Mouse (Mus musculus) heart, embryonic 13.5 days (tissue): ENCODE results near the gene Kcnd3. TPM values are rescaled to one million over a fixed set of nuclear protein-coding genes. Genes with fewer than 3 reads are reported as not detected.

Experiments used
- ATAC-seq: fragments of 200-750 bp; cut with Nextera tagmentation; 2 replicates; pipeline ENCODE4 v1.8.0; 2017; ENCODE audit warnings: moderate TSS enrichment; ENCODE audit not compliant: insufficient number of reproducible peaks, low FRiP score, low TSS enrichment; ENCODE audit errors: extremely low read depth
- H3K27ac ChIP-seq: fragments of 300-500 bp; sonication (generic); replicated peaks from 2 replicates; pipeline ENCODE4 v1.5.1; 2015; ENCODE audit warnings: moderate library complexity, mild to moderate bottlenecking, inconsistent platforms
- H3K27me3 ChIP-seq: fragments of 300-500 bp; sonication (generic); replicated peaks from 2 replicates; pipeline ENCODE4 v1.6.1; 2015; ENCODE audit warnings: mild to moderate bottlenecking, inconsistent platforms
- H3K36me3 ChIP-seq: fragments of 300-500 bp; sonication (generic); 2 replicates; pipeline ENCODE4 v1.6.1; 2015; ENCODE audit warnings: mild to moderate bottlenecking, inconsistent platforms
- H3K4me1 ChIP-seq: fragments of 300-500 bp; sonication (generic); 2 replicates; pipeline ENCODE4 v1.6.1; 2015; ENCODE audit warnings: inconsistent platforms
- H3K4me2 ChIP-seq: fragments of 300-500 bp; sonication (generic); 2 replicates; pipeline ENCODE4 v1.6.1; 2015; ENCODE audit warnings: inconsistent platforms, mild to moderate bottlenecking, moderate library complexity
- H3K4me3 ChIP-seq: fragments of 300-500 bp; sonication (generic); 2 replicates; pipeline ENCODE4 v1.5.1; 2015; ENCODE audit warnings: moderate library complexity, mild to moderate bottlenecking, inconsistent platforms
- H3K9ac ChIP-seq: fragments of 300-500 bp; sonication (generic); 2 replicates; pipeline ENCODE4 v1.6.1; 2015; ENCODE audit warnings: inconsistent platforms, mild to moderate bottlenecking, moderate library complexity
- H3K9me3 ChIP-seq: fragments of 300-500 bp; sonication (generic); 2 replicates; pipeline ENCODE4 v1.6.1; 2016; ENCODE audit warnings: inconsistent platforms
- WGBS: fragments of 180-500 bp; shearing (Covaris S2); methylation state at CpG from one replicate; pipeline ENCODE4 v1.1.7; 2015; ENCODE audit warnings: mixed read lengths; 5-methylcytosine and 5-hydroxymethylcytosine counted together
- polyA plus RNA-seq: library from polyadenylated mRNA; unstranded; fragments of >200 nt; fragmentation: Nextera tagmentation; extraction: Ambion mirVana; gene quantifications from 2 replicates; pipeline ENCODE4 v1.2.1, GENCODE M21; 2015

Gene Kcnd3
- polyA plus RNA-seq, 1 experiment from 2014 or later: 0.67 TPM

- no peak for ATAC-seq
- 81% methylated on average over 1 of the region's 1 CpGs for WGBS
- Histone ChIP-seq H3K9me3 (peaks cover 14% of the 10 kb centered on the region; the same call in 1 of the 2 replicates), H3K36me3 (no peaks in the 10 kb centered on the region), H3K27me3 (no peaks in the 10 kb centered on the region), H3K4me2 (no peak overlapping the region), H3K27ac (no peak overlapping the region), H3K9ac (no peak overlapping the region), H3K4me3 (no peak overlapping the region), H3K4me1 (0 out of 2 replicates have a peak, but pooled peaks cover 1% of the 10 kb centered on the region)
Observed at GRCm38 (mm10) chr3:105418441-105418840, 33.7 kb upstream of the Kcnd3 start.

GRCm38 (mm10) chr3:105422391-105422790 lies 29.7 kb upstream of the Kcnd3 start:
- Histone ChIP-seq H3K27me3 (no peaks in the 10 kb centered on the region), H3K9me3 (peaks cover 14% of the 10 kb centered on the region; the same call in 1 of the 2 replicates), H3K27ac (no peak overlapping the region), H3K4me3 (no peak overlapping the region), H3K36me3 (no peaks in the 10 kb centered on the region), H3K9ac (no peak overlapping the region), H3K4me1 (0 out of 2 replicates have a peak, but pooled peaks cover 8% of the 10 kb centered on the region), H3K4me2 (no peak overlapping the region)
- ATAC-seq: no peak

- H3K4me3 ChIP-seq: no peak overlapping the region
- no peaks in the 10 kb centered on the region for H3K36me3 ChIP-seq
- H3K9me3 ChIP-seq: peaks cover 14% of the 10 kb centered on the region; the same call in 1 of the 2 replicates
- peak overlapping the region; percentile 20; the same call in 1 of the 2 replicates for H3K27ac ChIP-seq
- no peaks in the 10 kb centered on the region for H3K27me3 ChIP-seq
- no peak overlapping the region for H3K4me2 ChIP-seq
- 27% methylated on average over 4 of the region's 4 CpGs for WGBS
- 0 out of 2 replicates have a peak, but pooled peaks cover 8% of the 10 kb centered on the region for H3K4me1 ChIP-seq
- no peak overlapping the region for H3K9ac ChIP-seq
- ATAC-seq: no peak
Observed at GRCm38 (mm10) chr3:105423427-105423826, 28.7 kb upstream of the Kcnd3 start.

- no peaks in the 10 kb centered on the region for H3K36me3 ChIP-seq
- H3K9ac ChIP-seq: no peak overlapping the region
- 0 out of 2 replicates have a peak, but pooled peaks cover 5% of the 10 kb centered on the region for H3K4me1 ChIP-seq
- no peak for ATAC-seq
- no peak overlapping the region for H3K27ac ChIP-seq
- no peaks in the 10 kb centered on the region for H3K27me3 ChIP-seq
- H3K4me2 ChIP-seq: no peak overlapping the region
- no peak overlapping the region for H3K4me3 ChIP-seq
- no peaks in the 10 kb centered on the region for H3K9me3 ChIP-seq
Observed at GRCm38 (mm10) chr3:105428586-105428985, 23.5 kb upstream of the Kcnd3 start.

GRCm38 (mm10) chr3:105436383-105436782 lies 15.7 kb upstream of the Kcnd3 start:
- H3K4me1 ChIP-seq: no peaks in the 10 kb centered on the region

GRCm38 (mm10) chr3:105436971-105437370 lies 15.2 kb upstream of the Kcnd3 start:
- Histone ChIP-seq H3K27me3 (peaks cover 9% of the 10 kb centered on the region; the same call in 1 of the 2 replicates), H3K4me1 (no peaks in the 10 kb centered on the region), H3K4me3 (no peak overlapping the region), H3K9ac (no peak overlapping the region), H3K27ac (no peak overlapping the region), H3K4me2 (no peak overlapping the region), H3K36me3 (no peaks in the 10 kb centered on the region), H3K9me3 (no peaks in the 10 kb centered on the region)
- 73% methylated on average over 11 of the region's 11 CpGs for WGBS
- no peak for ATAC-seq

More at GRCm38 (mm10) chr3:105436383-105436782, 15.7 kb upstream of the Kcnd3 start:
- Histone ChIP-seq H3K27me3 (peaks cover 9% of the 10 kb centered on the region; the same call in 1 of the 2 replicates), H3K4me2 (no peak overlapping the region), H3K9me3 (no peaks in the 10 kb centered on the region), H3K36me3 (no peaks in the 10 kb centered on the region), H3K27ac (no peak overlapping the region), H3K4me3 (no peak overlapping the region), H3K9ac (no peak overlapping the region)
- ATAC-seq: no peak
- 41% methylated on average over 2 of the region's 2 CpGs for WGBS

- H3K9me3 ChIP-seq: no peaks in the 10 kb centered on the region
- no peak overlapping the region for H3K9ac ChIP-seq
- no peak overlapping the region for H3K4me3 ChIP-seq
- H3K4me1 ChIP-seq: no peaks in the 10 kb centered on the region
- no peak overlapping the region for H3K4me2 ChIP-seq
- no peaks in the 10 kb centered on the region for H3K36me3 ChIP-seq
- 0 out of 2 replicates have a peak, but pooled peaks cover 2% of the 10 kb centered on the region for H3K27me3 ChIP-seq
- WGBS: 52% methylated on average over 4 of the region's 4 CpGs
- no peak overlapping the region for H3K27ac ChIP-seq
- no peak for ATAC-seq
Observed at GRCm38 (mm10) chr3:105440873-105441495, 11.1 kb upstream of the Kcnd3 start.

- Histone ChIP-seq H3K4me2 (peak overlapping the region; percentile 100), H3K9me3 (no peaks in the 10 kb centered on the region), H3K27me3 (peaks cover 81% of the 10 kb centered on the region), H3K9ac (peak overlapping the region; percentile 82), H3K27ac (no peak overlapping the region), H3K36me3 (no peaks in the 10 kb centered on the region), H3K4me3 (peak overlapping the region; percentile 72), H3K4me1 (peaks cover 27% of the 10 kb centered on the region)
- WGBS: 1% methylated on average over 22 of the region's 22 CpGs
- no peak for ATAC-seq
Observed at GRCm38 (mm10) chr3:105450641-105451470, 1.3 kb upstream of the Kcnd3 start.

- ATAC-seq: no peak; the same call in 1 of the 2 replicates
Observed at GRCm38 (mm10) chr3:105452556-105453213, 555 bp downstream of the Kcnd3 start.

GRCm38 (mm10) chr3:105453214-105453950 lies 1.3 kb downstream of the Kcnd3 start:
- peak overlapping the region; percentile 100 for H3K4me2 ChIP-seq
- no peaks in the 10 kb centered on the region for H3K9me3 ChIP-seq
- H3K27me3 ChIP-seq: peaks cover 87% of the 10 kb centered on the region
- H3K4me3 ChIP-seq: peak overlapping the region; percentile 72
- peak overlapping the region; percentile 82 for H3K9ac ChIP-seq
- no peaks in the 10 kb centered on the region for H3K36me3 ChIP-seq
- no peak for ATAC-seq
- H3K27ac ChIP-seq: no peak overlapping the region
- 3% methylated on average over 19 of the region's 19 CpGs for WGBS
- peaks cover 27% of the 10 kb centered on the region for H3K4me1 ChIP-seq

More at GRCm38 (mm10) chr3:105452556-105453213, 555 bp downstream of the Kcnd3 start:
- Histone ChIP-seq H3K9ac (peak overlapping the region; percentile 82), H3K36me3 (no peaks in the 10 kb centered on the region), H3K9me3 (no peaks in the 10 kb centered on the region), H3K4me3 (peak overlapping the region; percentile 72), H3K4me2 (peak overlapping the region; percentile 100), H3K4me1 (peaks cover 27% of the 10 kb centered on the region), H3K27me3 (peaks cover 90% of the 10 kb centered on the region), H3K27ac (no peak overlapping the region)
- under 1% methylated on average over 43 of the region's 60 CpGs for WGBS
